Mouse (Mus musculus): ENCODE results near the gene Taf8. TPM values are rescaled to one million over a fixed set of nuclear protein-coding genes. Genes with fewer than 3 reads are reported as not detected.
A peak's percentile ranks its signal among the peaks of the same experiment; 100 is the strongest.

Taf8 gene
- total RNA-seq, 1 experiment, result 40.0 TPM

GRCm38 (mm10) chr17:47468466-47468865 lies 33.6 kb downstream of the Taf8 start:
- in situ Hi-C loops (cut with MboI; ENCODE audit: low sequenced_read_pairs in 2 of 2, unreplicated experiment in 2 of 2), result no loop called here
- H3K36me3 ChIP-seq (ENCODE audit: control insufficient read depth, insufficient read depth, low read length, poor library complexity, severe bottlenecking), result peaks cover 4% of the 10 kb centered on the region; the same call in 1 of the 2 replicates
- H3K4me3 ChIP-seq (ENCODE audit: insufficient read depth in 1 of 2, low read depth in 1 of 2, low read length in 2 of 2, poor library complexity in 1 of 2, severe bottlenecking in 1 of 2), result peak overlapping the region; percentile 67 to 68
- H3K4me1 ChIP-seq (ENCODE audit: control insufficient read depth in 2 of 2, insufficient read depth in 2 of 2, low read length in 2 of 2, poor library complexity in 1 of 2), result peaks cover 3 to 36% of the 10 kb centered on the region in 2 experiments; a peak in 3 of 4 replicates
- H3K9ac ChIP-seq (ENCODE audit: insufficient read depth, low read depth, low read length, poor library complexity, severe bottlenecking), result peak overlapping the region; percentile 59
- DNase-seq (ENCODE audit: low read depth, low spot score), result no peak
- no peaks in the 10 kb centered on the region for H3K9me3 ChIP-seq (ENCODE audit: control insufficient read depth, insufficient read depth, low read depth, low read length)
- TF ChIP-seq CHD2 (IDR thresholded peaks at IDR 0.05; ENCODE audit: low read depth, low read length) (no peak), MAFK (IDR thresholded peaks at IDR 0.05; ENCODE audit: insufficient read depth, low read depth, low read length) (no peak), HCFC1 (IDR thresholded peaks at IDR 0.05; ENCODE audit: borderline replicate concordance, insufficient read depth, low read length) (no peak), ZNF384 (IDR thresholded peaks at IDR 0.05; ENCODE audit: low read depth, low read length) (no peak), ZC3H11A (IDR thresholded peaks at IDR 0.05; ENCODE audit: borderline replicate concordance, low read depth, low read length) (no peak)
- no peak overlapping the region for H3K27ac ChIP-seq (ENCODE audit: insufficient read depth, low read depth, low read length, poor library complexity, severe bottlenecking)

- Histone ChIP-seq H3K4me1 (ENCODE audit: control insufficient read depth in 2 of 2, insufficient read depth in 2 of 2, low read length in 2 of 2, poor library complexity in 1 of 2) (peaks cover 0 to 33% of the 10 kb centered on the region in 2 experiments; a peak in 3 of 4 replicates), H3K36me3 (ENCODE audit: control insufficient read depth, insufficient read depth, low read length, poor library complexity, severe bottlenecking) (peaks cover 4% of the 10 kb centered on the region; the same call in 1 of the 2 replicates), H3K27ac (ENCODE audit: insufficient read depth, low read depth, low read length, poor library complexity, severe bottlenecking) (no peak overlapping the region), H3K9me3 (ENCODE audit: control insufficient read depth, insufficient read depth, low read depth, low read length) (no peaks in the 10 kb centered on the region), H3K9ac (ENCODE audit: insufficient read depth, low read depth, low read length, poor library complexity, severe bottlenecking) (peak overlapping the region; percentile 59), H3K4me3 (ENCODE audit: insufficient read depth in 1 of 2, low read depth in 1 of 2, low read length in 2 of 2, poor library complexity in 1 of 2, severe bottlenecking in 1 of 2) (peak overlapping the region; percentile 67 to 68)
- no peak for DNase-seq (ENCODE audit: low read depth, low spot score)
- TF ChIP-seq HCFC1 (IDR thresholded peaks at IDR 0.05; ENCODE audit: borderline replicate concordance, insufficient read depth, low read length), result no peak
- no peak for TF ChIP-seq CHD2 (IDR thresholded peaks at IDR 0.05; ENCODE audit: low read depth, low read length)
- no peak for TF ChIP-seq MAFK (IDR thresholded peaks at IDR 0.05; ENCODE audit: insufficient read depth, low read depth, low read length)
- TF ChIP-seq ZC3H11A (IDR thresholded peaks at IDR 0.05; ENCODE audit: borderline replicate concordance, low read depth, low read length), result no peak
- TF ChIP-seq ZNF384 (IDR thresholded peaks at IDR 0.05; ENCODE audit: low read depth, low read length), result no peak
- in situ Hi-C loops (cut with MboI; ENCODE audit: low sequenced_read_pairs in 2 of 2, unreplicated experiment in 2 of 2), result no loop called here
Observed at GRCm38 (mm10) chr17:47468063-47468462, 34.0 kb downstream of the Taf8 start.

- H3K4me3 ChIP-seq (ENCODE audit: insufficient read depth in 1 of 2, low read depth in 1 of 2, low read length in 2 of 2, poor library complexity in 1 of 2, severe bottlenecking in 1 of 2), result peak overlapping the region; percentile 67 to 68; a peak in 2 of 4 replicates
- TF ChIP-seq HCFC1 (IDR thresholded peaks at IDR 0.05; ENCODE audit: borderline replicate concordance, insufficient read depth, low read length) (no peak), ZNF384 (IDR thresholded peaks at IDR 0.05; ENCODE audit: low read depth, low read length) (no peak), MAFK (IDR thresholded peaks at IDR 0.05; ENCODE audit: insufficient read depth, low read depth, low read length) (no peak), ZC3H11A (IDR thresholded peaks at IDR 0.05; ENCODE audit: borderline replicate concordance, low read depth, low read length) (no peak)
- peaks cover 0 to 31% of the 10 kb centered on the region in 2 experiments; a peak in 3 of 4 replicates for H3K4me1 ChIP-seq (ENCODE audit: control insufficient read depth in 2 of 2, insufficient read depth in 2 of 2, low read length in 2 of 2, poor library complexity in 1 of 2)
- no peaks in the 10 kb centered on the region for H3K9me3 ChIP-seq (ENCODE audit: control insufficient read depth, insufficient read depth, low read depth, low read length)
- DNase-seq (ENCODE audit: low read depth, low spot score), result no peak
- H3K27ac ChIP-seq (ENCODE audit: insufficient read depth, low read depth, low read length, poor library complexity, severe bottlenecking), result no peak overlapping the region
- in situ Hi-C loops (cut with MboI; ENCODE audit: low sequenced_read_pairs in 2 of 2, unreplicated experiment in 2 of 2), result no loop called here
- peaks cover 4% of the 10 kb centered on the region; the same call in 1 of the 2 replicates for H3K36me3 ChIP-seq (ENCODE audit: control insufficient read depth, insufficient read depth, low read length, poor library complexity, severe bottlenecking)
- no peak overlapping the region for H3K9ac ChIP-seq (ENCODE audit: insufficient read depth, low read depth, low read length, poor library complexity, severe bottlenecking)
Observed at GRCm38 (mm10) chr17:47467659-47468058, 34.4 kb downstream of the Taf8 start.

- in situ Hi-C loops (cut with MboI; ENCODE audit: low sequenced_read_pairs in 2 of 2, unreplicated experiment in 2 of 2), result no loop called here
- TF ChIP-seq HCFC1 (IDR thresholded peaks at IDR 0.05; ENCODE audit: borderline replicate concordance, insufficient read depth, low read length), result no peak
- no peak for TF ChIP-seq ZC3H11A (IDR thresholded peaks at IDR 0.05; ENCODE audit: borderline replicate concordance, low read depth, low read length)
- peaks cover 4% of the 10 kb centered on the region; the same call in 1 of the 2 replicates for H3K36me3 ChIP-seq (ENCODE audit: control insufficient read depth, insufficient read depth, low read length, poor library complexity, severe bottlenecking)
- DNase-seq (ENCODE audit: low read depth, low spot score), result no peak
- peak overlapping the region; percentile 41; the same call in 1 of the 2 replicates for H3K9ac ChIP-seq (ENCODE audit: insufficient read depth, low read depth, low read length, poor library complexity, severe bottlenecking)
- no peak overlapping the region for H3K4me3 ChIP-seq (ENCODE audit: insufficient read depth in 1 of 2, low read depth in 1 of 2, low read length in 2 of 2, poor library complexity in 1 of 2, severe bottlenecking in 1 of 2)
- H3K27ac ChIP-seq (ENCODE audit: insufficient read depth, low read depth, low read length, poor library complexity, severe bottlenecking), result no peak overlapping the region
- no peaks in the 10 kb centered on the region for H3K9me3 ChIP-seq (ENCODE audit: control insufficient read depth, insufficient read depth, low read depth, low read length)
- peaks cover 0 to 35% of the 10 kb centered on the region in 2 experiments; a peak in 3 of 4 replicates for H3K4me1 ChIP-seq (ENCODE audit: control insufficient read depth in 2 of 2, insufficient read depth in 2 of 2, low read length in 2 of 2, poor library complexity in 1 of 2)
Observed at GRCm38 (mm10) chr17:47466284-47466683, 35.8 kb downstream of the Taf8 start.

- Histone ChIP-seq H3K4me3 (ENCODE audit: insufficient read depth in 1 of 2, low read depth in 1 of 2, low read length in 2 of 2, poor library complexity in 1 of 2, severe bottlenecking in 1 of 2) (no peak overlapping the region), H3K36me3 (ENCODE audit: control insufficient read depth, insufficient read depth, low read length, poor library complexity, severe bottlenecking) (peaks cover 3% of the 10 kb centered on the region; the same call in 1 of the 2 replicates), H3K9ac (ENCODE audit: insufficient read depth, low read depth, low read length, poor library complexity, severe bottlenecking) (no peak overlapping the region), H3K27ac (ENCODE audit: insufficient read depth, low read depth, low read length, poor library complexity, severe bottlenecking) (no peak overlapping the region), H3K4me1 (ENCODE audit: control insufficient read depth in 2 of 2, insufficient read depth in 2 of 2, low read length in 2 of 2, poor library complexity in 1 of 2) (peaks cover 0 to 35% of the 10 kb centered on the region in 2 experiments; a peak in 3 of 4 replicates), H3K9me3 (ENCODE audit: control insufficient read depth, insufficient read depth, low read depth, low read length) (no peaks in the 10 kb centered on the region)
- TF ChIP-seq HCFC1 (IDR thresholded peaks at IDR 0.05; ENCODE audit: borderline replicate concordance, insufficient read depth, low read length) (no peak), MAFK (IDR thresholded peaks at IDR 0.05; ENCODE audit: insufficient read depth, low read depth, low read length) (no peak), ZNF384 (IDR thresholded peaks at IDR 0.05; ENCODE audit: low read depth, low read length) (no peak), ZC3H11A (IDR thresholded peaks at IDR 0.05; ENCODE audit: borderline replicate concordance, low read depth, low read length) (no peak)
- DNase-seq (ENCODE audit: low read depth, low spot score), result no peak
- in situ Hi-C loops (cut with MboI; ENCODE audit: low sequenced_read_pairs in 2 of 2, unreplicated experiment in 2 of 2), result no loop called here
Observed at GRCm38 (mm10) chr17:47465016-47465415, 37.1 kb downstream of the Taf8 start.

Data from ES-E14 (cell line).